Mouse (Mus musculus) stomach, postnatal 0 days (tissue): Measurements from ENCODE around the gene Gm11937. TPM values are rescaled to one million over a fixed set of nuclear protein-coding genes. Genes with fewer than 3 reads are reported as not detected.

Source experiments
- ATAC-seq: fragments of 200-750 bp; cut with Nextera tagmentation; 2 replicates; pipeline ENCODE4 v1.8.0; 2017; ENCODE audit not compliant: low FRiP score, low TSS enrichment
- DNase-seq: peaks from one replicate; pipeline ENCODE4 v3.0.0-alpha.2; 2016; ENCODE audit warnings: low spot score
- H3K27ac ChIP-seq: fragments of 300-500 bp; sonication (generic); replicated peaks from 2 replicates; pipeline ENCODE4 v1.5.1; 2014; ENCODE audit warnings: mild to moderate bottlenecking, control low read depth
- H3K27me3 ChIP-seq: fragments of 300-500 bp; sonication (generic); 2 replicates; pipeline ENCODE4 v1.6.1; 2014; ENCODE audit warnings: low read length; ENCODE audit not compliant: control insufficient read depth, insufficient read depth
- H3K36me3 ChIP-seq: fragments of 300-500 bp; sonication (generic); 2 replicates; pipeline ENCODE4 v1.6.1; 2014; ENCODE audit warnings: low read length, mixed read lengths; ENCODE audit not compliant: control insufficient read depth, insufficient read depth
- H3K4me1 ChIP-seq: fragments of 300-500 bp; sonication (generic); replicated peaks from 2 replicates; pipeline ENCODE4 v1.6.1; 2014; ENCODE audit warnings: antibody characterized with exemption; ENCODE audit not compliant: control insufficient read depth, insufficient read depth
- H3K4me2 ChIP-seq: fragments of 300-500 bp; sonication (generic); replicated peaks from 2 replicates; pipeline ENCODE4 v1.6.1; 2014; ENCODE audit warnings: low read depth, mild to moderate bottlenecking, control low read depth, moderate library complexity
- H3K4me3 ChIP-seq: fragments of 300-500 bp; sonication (generic); 2 replicates; pipeline ENCODE4 v1.5.1; 2014; ENCODE audit warnings: low read depth, low read length, control low read depth
- H3K9ac ChIP-seq: fragments of 300-500 bp; sonication (generic); 2 replicates; pipeline ENCODE4 v1.6.1; 2014; ENCODE audit warnings: mild to moderate bottlenecking, low read length, control low read depth, mixed read lengths
- H3K9me3 ChIP-seq: fragments of 300-500 bp; sonication (generic); 2 replicates; pipeline ENCODE4 v1.6.1; 2016; ENCODE audit warnings: low read length; ENCODE audit not compliant: control insufficient read depth
- CTCF ChIP-seq: IDR thresholded peaks from 2 replicates; pipeline ENCODE4 v1.5.1; 2016; ENCODE audit warnings: antibody characterized with exemption, low read depth, mild to moderate bottlenecking, moderate library complexity
- EP300 ChIP-seq: optimal IDR thresholded peaks from 2 replicates; pipeline ENCODE3; 2016; ENCODE audit warnings: antibody characterized with exemption
- WGBS: fragments of 180-500 bp; shearing (Covaris S2); extraction: QIAGEN DNeasy Blood & Tissue Kit; methylation state at CpG from one replicate; pipeline ENCODE4 v1.1.7; 2014; 5-methylcytosine and 5-hydroxymethylcytosine counted together
- polyA plus RNA-seq: library from polyadenylated mRNA; unstranded; fragments of >200 nt; fragmentation: Nextera tagmentation; extraction: Ambion mirVana; gene quantifications from 2 replicates; pipeline ENCODE4 v1.2.1, GENCODE M21; 2015

Gene Gm11937
- polyA plus RNA-seq, 1 experiment from 2014 or later: not detected

GRCm38 (mm10) chr11:99574106-99574505 is 35.9 kb downstream of the Gm11937 start:
- no peaks in the 10 kb centered on the region for H3K36me3 ChIP-seq
- H3K4me2 ChIP-seq: peak overlapping the region; percentile 38
- no peak overlapping the region for H3K9ac ChIP-seq
- TF ChIP-seq EP300 (no peak), CTCF (peak; percentile 95)
- H3K4me3 ChIP-seq: no peak overlapping the region
- no peaks in the 10 kb centered on the region for H3K27me3 ChIP-seq
- no peaks in the 10 kb centered on the region for H3K9me3 ChIP-seq
- WGBS: 2% methylated on average over 7 of the region's 7 CpGs
- no peak overlapping the region for H3K27ac ChIP-seq
- DNase-seq (peak; percentile 80), ATAC-seq (peak; percentile 68; the same call in 1 of the 2 replicates)
- H3K4me1 ChIP-seq: no peaks in the 10 kb centered on the region

GRCm38 (mm10) chr11:99573164-99573563 is 36.8 kb downstream of the Gm11937 start:
- H3K9me3 ChIP-seq: no peaks in the 10 kb centered on the region
- H3K4me1 ChIP-seq: no peaks in the 10 kb centered on the region
- no peaks in the 10 kb centered on the region for H3K36me3 ChIP-seq
- no peak overlapping the region for H3K27ac ChIP-seq
- WGBS: 55% methylated on average over 4 of the region's 4 CpGs
- DNase-seq (no peak), ATAC-seq (no peak)
- no peak overlapping the region for H3K4me3 ChIP-seq
- H3K4me2 ChIP-seq: no peak overlapping the region
- TF ChIP-seq EP300 (no peak), CTCF (no peak)
- no peaks in the 10 kb centered on the region for H3K27me3 ChIP-seq
- H3K9ac ChIP-seq: no peak overlapping the region

- DNase-seq: no peak
- no peak within 1 kb of the TSS for H3K27ac ChIP-seq
- no peaks in the 10 kb centered on the region for H3K36me3 ChIP-seq
- TF ChIP-seq EP300 (no peak), CTCF (no peak)
- no peaks in the 10 kb centered on the region for H3K9me3 ChIP-seq
- no peaks in the 10 kb centered on the region for H3K27me3 ChIP-seq
- H3K4me1 ChIP-seq: no peaks in the 10 kb centered on the region
- ATAC-seq: no peak
- 91% methylated on average over 7 of the region's 7 CpGs for WGBS
- no peak within 1 kb of the TSS for H3K9ac ChIP-seq
- H3K4me2 ChIP-seq: no peak within 1 kb of the TSS
- no peak within 1 kb of the TSS for H3K4me3 ChIP-seq
These were observed 43.5 kb downstream of the Gm11937 start, which contains the start of gene Krtap3-1 for GRCm38 (mm10) chr11:99566530-99566929. Krtap3-1 (minus strand) TSS chr11:99566630.

GRCm38 (mm10) chr11:99562580-99562979 is 47.4 kb downstream of the Gm11937 start:
- Histone ChIP-seq H3K4me3 (no peak overlapping the region), H3K27ac (no peak overlapping the region), H3K9ac (no peak overlapping the region), H3K27me3 (no peaks in the 10 kb centered on the region), H3K9me3 (no peaks in the 10 kb centered on the region), H3K36me3 (no peaks in the 10 kb centered on the region), H3K4me2 (no peak overlapping the region), H3K4me1 (no peaks in the 10 kb centered on the region)
- no peak for ATAC-seq
- DNase-seq: no peak
- 79% methylated on average over 6 of the region's 6 CpGs for WGBS
- TF ChIP-seq EP300: no peak
- TF ChIP-seq CTCF: no peak

Other genes starting within 250 kb of the Gm11937 start
- gene Krt28, start 235.3 kb downstream of the Gm11937 start, polyA plus RNA-seq: 0.10 TPM in 1 of 2 replicates, not detected in the other
- gene Krt10, start 220.8 kb downstream of the Gm11937 start, polyA plus RNA-seq: 431 and 466 TPM in 2 replicates
- gene Krt12, start 187.9 kb downstream of the Gm11937 start, polyA plus RNA-seq: 0.16 and 0.21 TPM in 2 replicates
- gene Krt20, start 172.0 kb downstream of the Gm11937 start, polyA plus RNA-seq: 110 and 119 TPM in 2 replicates
- gene Krt23, start 117.1 kb downstream of the Gm11937 start, polyA plus RNA-seq: 204 and 221 TPM in 2 replicates
- 0.07 TPM in 1 of 2 replicates, not detected in the other for gene Krt39, start 88.9 kb downstream of the Gm11937 start, polyA plus RNA-seq
- gene Krt40, start 67.0 kb downstream of the Gm11937 start, polyA plus RNA-seq: not detected in 2 replicates
- not detected in 2 replicates for gene Krtap3-3, start 59.3 kb downstream of the Gm11937 start, polyA plus RNA-seq
- gene Krtap3-2, start 53.3 kb downstream of the Gm11937 start, polyA plus RNA-seq: 0.19 and 0.34 TPM in 2 replicates
- gene Gm11939, start 50.7 kb downstream of the Gm11937 start, polyA plus RNA-seq: not detected in 2 replicates
- gene Krtap3-1, start 43.6 kb downstream of the Gm11937 start, polyA plus RNA-seq: not detected in 2 replicates
- gene Krtap1-5, start 29.2 kb downstream of the Gm11937 start, polyA plus RNA-seq: not detected in 2 replicates
- gene Krtap1-4, start 26.5 kb downstream of the Gm11937 start, polyA plus RNA-seq: not detected in 2 replicates
- gene Krtap1-3, start 18.9 kb downstream of the Gm11937 start, polyA plus RNA-seq: not detected in 2 replicates
- not detected in 2 replicates for gene Krtap9-3, start 12.1 kb downstream of the Gm11937 start, polyA plus RNA-seq
- gene Gm11938, start 6.9 kb downstream of the Gm11937 start, polyA plus RNA-seq: not detected in 2 replicates
- not detected in 2 replicates for gene Krtap2-4, start 4.7 kb upstream of the Gm11937 start, polyA plus RNA-seq
- not detected in 2 replicates for gene Gm11562, start 10.2 kb upstream of the Gm11937 start, polyA plus RNA-seq
- not detected in 2 replicates for gene Krtap4-1, start 18.0 kb upstream of the Gm11937 start, polyA plus RNA-seq
- not detected in 2 replicates for gene Krtap4-2, start 24.9 kb upstream of the Gm11937 start, polyA plus RNA-seq
- gene Krtap4-7, start 33.9 kb upstream of the Gm11937 start, polyA plus RNA-seq: not detected in 2 replicates
- gene Gm11555, start 40.0 kb upstream of the Gm11937 start, polyA plus RNA-seq: not detected in 2 replicates
- gene Gm11563, start 48.8 kb upstream of the Gm11937 start, polyA plus RNA-seq: not detected in 2 replicates
- not detected in 2 replicates for gene Krtap4-6, start 55.8 kb upstream of the Gm11937 start, polyA plus RNA-seq
- not detected in 2 replicates for gene Gm14190, start 80.6 kb upstream of the Gm11937 start, polyA plus RNA-seq
- gene Gm14180, start 124.1 kb upstream of the Gm11937 start, polyA plus RNA-seq: not detected in 2 replicates
- not detected in 2 replicates for gene Gm11595, start 162.7 kb upstream of the Gm11937 start, polyA plus RNA-seq
- gene Krtap4-8, start 170.5 kb upstream of the Gm11937 start, polyA plus RNA-seq: not detected in 2 replicates
- gene Krtap4-9, start 175.0 kb upstream of the Gm11937 start, polyA plus RNA-seq: not detected in 2 replicates
- gene Gm11596, start 183.3 kb upstream of the Gm11937 start, polyA plus RNA-seq: not detected in 2 replicates
- gene Gm11569, start 188.7 kb upstream of the Gm11937 start, polyA plus RNA-seq: not detected in 2 replicates
- gene Gm11554, start 194.3 kb upstream of the Gm11937 start, polyA plus RNA-seq: not detected in 2 replicates
- gene Krtap4-13, start 199.7 kb upstream of the Gm11937 start, polyA plus RNA-seq: not detected in 2 replicates
- not detected in 2 replicates for gene Gm11564, start 205.5 kb upstream of the Gm11937 start, polyA plus RNA-seq
- not detected in 2 replicates for gene 2300003K06Rik, start 227.9 kb upstream of the Gm11937 start, polyA plus RNA-seq
- gene Krtap4-16, start 241.4 kb upstream of the Gm11937 start, polyA plus RNA-seq: not detected in 2 replicates
- not detected in 2 replicates for gene Gm11568, start 247.7 kb upstream of the Gm11937 start, polyA plus RNA-seq